Mouse (Mus musculus): ENCODE measurements around the gene Atp11a. TPM values are rescaled to one million over a fixed set of nuclear protein-coding genes. Genes with fewer than 3 reads are reported as not detected.

Atp11a gene
- polyA plus RNA-seq, 1 experiment from 2014 or later, result 9.1 TPM

DNA sequence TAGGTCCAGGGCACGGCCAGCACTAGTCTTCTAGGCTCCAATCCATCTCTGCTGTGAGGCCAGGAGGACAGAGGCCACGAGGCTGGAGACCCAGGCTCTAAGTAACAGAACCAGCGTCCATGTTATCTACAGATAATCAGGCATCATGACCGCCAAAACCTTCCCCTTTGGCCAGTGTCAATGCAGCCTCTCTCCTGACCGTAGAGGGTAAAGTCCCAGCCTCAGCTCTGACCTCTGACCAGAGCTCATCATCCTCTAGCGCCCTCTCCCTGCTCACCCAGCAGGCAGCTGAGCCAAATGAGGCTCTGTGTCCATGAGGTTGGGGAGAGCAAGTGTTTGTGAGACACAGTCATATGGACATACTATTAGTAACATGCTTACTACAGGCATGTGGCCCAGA, 42.3 kb downstream of the Atp11a start:
- Histone ChIP-seq H3K4me1 (ENCODE audit: control insufficient read depth, insufficient read depth, low read length) (no peaks in the 10 kb centered on the region), H3K4me3 (ENCODE audit: low read depth, low read length) (no peak overlapping the region), H3K9me3 (replicated peaks; ENCODE audit: control insufficient read depth, low read length) (no peaks in the 10 kb centered on the region), H3K4me2 (ENCODE audit: low read length) (no peak overlapping the region), H3K36me3 (ENCODE audit: control insufficient read depth, insufficient read depth, low read length) (no peaks in the 10 kb centered on the region), H3K27ac (ENCODE audit: low read depth, low read length) (no peak overlapping the region), H3K9ac (ENCODE audit: low read length) (no peak overlapping the region), H3K27me3 (replicated peaks; ENCODE audit: control insufficient read depth, insufficient read depth, low read length) (no peaks in the 10 kb centered on the region)
- ATAC-seq (no peak), DNase-seq (ENCODE audit: low spot score) (no peak)
- WGBS, result 79% methylated on average over 6 of the region's 6 CpGs

- no peaks in the 10 kb centered on the region for H3K27me3 ChIP-seq (replicated peaks; ENCODE audit: control insufficient read depth, insufficient read depth, low read length)
- no peaks in the 10 kb centered on the region for H3K4me1 ChIP-seq (ENCODE audit: control insufficient read depth, insufficient read depth, low read length)
- no peaks in the 10 kb centered on the region for H3K36me3 ChIP-seq (ENCODE audit: control insufficient read depth, insufficient read depth, low read length)
- H3K4me3 ChIP-seq (ENCODE audit: low read depth, low read length), result no peak overlapping the region
- H3K9ac ChIP-seq (ENCODE audit: low read length), result no peak overlapping the region
- H3K27ac ChIP-seq (ENCODE audit: low read depth, low read length), result no peak overlapping the region
- no peak overlapping the region for H3K4me2 ChIP-seq (ENCODE audit: low read length)
- 81% methylated on average over 6 of the region's 6 CpGs for WGBS
- no peaks in the 10 kb centered on the region for H3K9me3 ChIP-seq (replicated peaks; ENCODE audit: control insufficient read depth, low read length)
- ATAC-seq, result no peak
- no peak for DNase-seq (ENCODE audit: low spot score)
Observed at GRCm38 (mm10) chr8:12799832-12800231, 43.0 kb downstream of the Atp11a start.

DNA sequence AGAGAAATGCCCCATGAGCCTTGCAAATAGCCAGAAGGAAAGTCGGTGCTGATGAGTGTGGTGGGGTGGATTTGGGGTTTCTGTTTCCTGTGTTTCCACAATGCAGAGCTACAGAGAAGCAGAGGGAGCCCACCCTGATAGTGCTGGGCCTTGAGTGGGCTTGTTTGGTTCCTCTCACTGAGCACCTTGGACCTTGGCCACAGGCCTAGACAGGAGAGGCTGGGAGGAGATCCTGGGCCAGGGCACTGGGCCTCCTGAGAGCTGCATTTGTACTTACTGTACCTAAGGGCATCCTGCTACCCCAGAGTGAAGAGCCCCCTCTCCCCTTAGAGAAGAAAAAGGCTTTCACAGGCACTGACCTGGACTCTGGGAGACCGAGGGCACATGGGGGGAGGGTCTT, 43.4 kb downstream of the Atp11a start:
- H3K36me3 ChIP-seq (ENCODE audit: control insufficient read depth, insufficient read depth, low read length), result no peaks in the 10 kb centered on the region
- H3K27ac ChIP-seq (ENCODE audit: low read depth, low read length), result no peak overlapping the region
- H3K4me3 ChIP-seq (ENCODE audit: low read depth, low read length), result no peak overlapping the region
- H3K4me1 ChIP-seq (ENCODE audit: control insufficient read depth, insufficient read depth, low read length), result no peaks in the 10 kb centered on the region
- no peak for ATAC-seq
- H3K9ac ChIP-seq (ENCODE audit: low read length), result no peak overlapping the region
- no peak overlapping the region for H3K4me2 ChIP-seq (ENCODE audit: low read length)
- DNase-seq (ENCODE audit: low spot score), result no peak
- H3K9me3 ChIP-seq (replicated peaks; ENCODE audit: control insufficient read depth, low read length), result no peaks in the 10 kb centered on the region
- no peaks in the 10 kb centered on the region for H3K27me3 ChIP-seq (replicated peaks; ENCODE audit: control insufficient read depth, insufficient read depth, low read length)
- WGBS, result 86% methylated on average over 2 of the region's 2 CpGs

DNA sequence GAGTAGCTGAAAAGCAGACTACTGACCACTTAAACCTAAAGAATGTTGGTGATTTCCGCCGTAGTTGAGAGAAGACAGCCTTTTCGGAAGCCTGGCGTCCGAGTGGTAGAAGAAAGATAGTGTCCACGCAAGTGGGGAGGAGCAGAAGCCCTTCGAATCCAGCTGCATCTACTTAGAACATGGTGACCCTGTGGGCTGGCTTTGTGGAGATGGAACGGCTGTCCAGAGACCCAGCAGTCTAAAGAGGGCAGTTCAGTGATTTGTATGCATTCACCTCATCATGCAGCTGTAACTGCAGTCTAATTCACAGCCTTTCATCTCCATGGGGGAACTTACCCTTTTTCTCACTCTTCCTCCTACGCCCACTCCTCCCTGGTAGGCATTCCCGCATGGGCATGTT, 44.8 kb downstream of the Atp11a start:
- H3K9ac ChIP-seq (ENCODE audit: low read length), result no peak overlapping the region
- WGBS, result 82% methylated on average over 10 of the region's 10 CpGs
- no peak for ATAC-seq

DNA sequence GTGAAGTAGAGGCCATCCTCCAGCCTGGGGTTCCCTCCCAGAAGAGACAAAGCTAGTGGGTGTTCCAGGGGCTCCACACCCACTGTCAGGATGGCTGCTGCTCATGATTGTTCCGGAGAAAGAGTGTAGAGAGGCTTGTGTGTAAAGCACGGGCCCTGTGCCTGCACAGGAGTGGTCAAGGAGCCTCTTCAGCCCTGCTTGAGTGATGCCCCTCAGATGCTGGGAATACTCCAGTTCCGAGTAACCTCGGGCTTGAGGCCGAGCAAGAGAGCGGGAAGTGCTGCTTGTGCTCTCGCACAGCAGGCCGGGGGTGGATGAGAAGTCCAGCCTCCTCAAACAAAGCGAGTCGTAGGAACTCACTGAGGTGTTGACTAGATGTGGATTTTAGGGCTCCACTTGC, 46.3 kb downstream of the Atp11a start:
- no peak overlapping the region for H3K9ac ChIP-seq (ENCODE audit: low read length)
- ATAC-seq (no peak), DNase-seq (ENCODE audit: low spot score) (no peak)
- no peak overlapping the region for H3K27ac ChIP-seq (ENCODE audit: low read depth, low read length)
- H3K4me2 ChIP-seq (ENCODE audit: low read length), result no peak overlapping the region
- H3K4me3 ChIP-seq (ENCODE audit: low read depth, low read length), result no peak overlapping the region
- H3K4me1 ChIP-seq (ENCODE audit: control insufficient read depth, insufficient read depth, low read length), result no peaks in the 10 kb centered on the region
- H3K27me3 ChIP-seq (replicated peaks; ENCODE audit: control insufficient read depth, insufficient read depth, low read length), result no peaks in the 10 kb centered on the region
- WGBS, result 86% methylated on average over 10 of the region's 10 CpGs
- peaks cover 2% of the 10 kb centered on the region; the same call in 1 of the 2 replicates for H3K36me3 ChIP-seq (ENCODE audit: control insufficient read depth, insufficient read depth, low read length)
- no peaks in the 10 kb centered on the region for H3K9me3 ChIP-seq (replicated peaks; ENCODE audit: control insufficient read depth, low read length)

More for the DNA sequence above, 44.8 kb downstream of the Atp11a start:
- Histone ChIP-seq H3K4me1 (ENCODE audit: control insufficient read depth, insufficient read depth, low read length) (no peaks in the 10 kb centered on the region), H3K27me3 (replicated peaks; ENCODE audit: control insufficient read depth, insufficient read depth, low read length) (no peaks in the 10 kb centered on the region), H3K9me3 (replicated peaks; ENCODE audit: control insufficient read depth, low read length) (no peaks in the 10 kb centered on the region), H3K36me3 (ENCODE audit: control insufficient read depth, insufficient read depth, low read length) (no peaks in the 10 kb centered on the region), H3K27ac (ENCODE audit: low read depth, low read length) (no peak overlapping the region), H3K4me3 (ENCODE audit: low read depth, low read length) (no peak overlapping the region), H3K4me2 (ENCODE audit: low read length) (no peak overlapping the region)
- no peak for DNase-seq (ENCODE audit: low spot score)

DNA sequence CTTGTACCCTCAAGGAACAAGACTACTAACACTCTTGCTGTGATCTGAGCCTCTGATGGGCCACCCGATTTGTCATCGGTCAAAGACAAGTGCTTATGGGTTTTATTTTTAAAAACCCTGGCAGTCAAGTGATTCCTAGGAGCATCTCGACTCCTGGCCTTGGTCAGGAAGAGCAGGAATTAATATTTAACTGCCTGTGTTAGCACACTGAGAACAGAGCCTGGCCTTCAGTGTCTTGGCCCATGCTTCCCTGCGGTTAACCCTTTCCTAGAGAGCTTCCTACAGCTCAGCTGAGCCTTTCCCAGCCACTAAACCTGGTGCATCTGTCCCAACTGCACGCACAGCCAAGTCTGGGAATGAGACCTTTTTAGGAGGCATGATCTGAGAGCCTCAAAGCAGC, 48.1 kb downstream of the Atp11a start:
- Histone ChIP-seq H3K4me1 (ENCODE audit: control insufficient read depth, insufficient read depth, low read length) (no peaks in the 10 kb centered on the region), H3K27me3 (replicated peaks; ENCODE audit: control insufficient read depth, insufficient read depth, low read length) (no peaks in the 10 kb centered on the region), H3K4me2 (ENCODE audit: low read length) (no peak overlapping the region), H3K36me3 (ENCODE audit: control insufficient read depth, insufficient read depth, low read length) (peaks cover 4% of the 10 kb centered on the region; the same call in 1 of the 2 replicates), H3K9ac (ENCODE audit: low read length) (no peak overlapping the region), H3K27ac (ENCODE audit: low read depth, low read length) (no peak overlapping the region), H3K4me3 (ENCODE audit: low read depth, low read length) (no peak overlapping the region), H3K9me3 (replicated peaks; ENCODE audit: control insufficient read depth, low read length) (no peaks in the 10 kb centered on the region)
- ATAC-seq, result no peak
- WGBS, result 86% methylated on average over 5 of the region's 5 CpGs
- no peak for DNase-seq (ENCODE audit: low spot score)

- Histone ChIP-seq H3K27me3 (replicated peaks; ENCODE audit: control insufficient read depth, insufficient read depth, low read length) (no peaks in the 10 kb centered on the region), H3K9ac (ENCODE audit: low read length) (no peak overlapping the region), H3K36me3 (ENCODE audit: control insufficient read depth, insufficient read depth, low read length) (peaks cover 4% of the 10 kb centered on the region; the same call in 1 of the 2 replicates), H3K4me3 (ENCODE audit: low read depth, low read length) (no peak overlapping the region), H3K27ac (ENCODE audit: low read depth, low read length) (no peak overlapping the region), H3K4me1 (ENCODE audit: control insufficient read depth, insufficient read depth, low read length) (no peaks in the 10 kb centered on the region), H3K9me3 (replicated peaks; ENCODE audit: control insufficient read depth, low read length) (no peaks in the 10 kb centered on the region), H3K4me2 (ENCODE audit: low read length) (no peak overlapping the region)
- DNase-seq (ENCODE audit: low spot score) (no peak), ATAC-seq (no peak)
- 60% methylated on average over 4 of the region's 4 CpGs for WGBS
Observed at GRCm38 (mm10) chr8:12805569-12805968, 48.8 kb downstream of the Atp11a start.

DNA sequence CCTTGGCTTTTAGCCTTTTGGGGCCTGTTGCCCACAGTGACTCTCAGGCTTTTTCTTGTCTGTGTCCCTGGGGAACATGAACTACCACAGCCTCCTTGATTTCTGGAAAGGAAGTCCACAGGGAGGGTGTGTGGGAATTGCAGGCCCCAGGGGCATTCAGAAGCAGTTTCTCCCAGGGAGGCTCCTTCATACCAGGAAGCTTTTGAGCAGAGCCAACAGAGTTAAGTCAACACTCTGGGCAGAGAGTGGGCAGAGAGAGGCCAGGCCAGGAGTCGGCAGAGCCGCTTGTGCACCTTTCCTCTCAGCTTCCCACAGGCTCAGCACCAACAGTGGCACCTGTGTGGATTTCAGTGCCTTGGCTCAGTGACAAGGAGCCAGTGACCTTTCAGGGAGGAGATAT, 51.2 kb downstream of the Atp11a start:
- H3K4me3 ChIP-seq (ENCODE audit: low read depth, low read length), result no peak overlapping the region
- no peak overlapping the region for H3K4me2 ChIP-seq (ENCODE audit: low read length)
- WGBS, result 95% methylated on average over 2 of the region's 2 CpGs
- DNase-seq (ENCODE audit: low spot score) (no peak), ATAC-seq (no peak)
- H3K27ac ChIP-seq (ENCODE audit: low read depth, low read length), result no peak overlapping the region
- no peaks in the 10 kb centered on the region for H3K9me3 ChIP-seq (replicated peaks; ENCODE audit: control insufficient read depth, low read length)
- no peak overlapping the region for H3K9ac ChIP-seq (ENCODE audit: low read length)
- H3K36me3 ChIP-seq (ENCODE audit: control insufficient read depth, insufficient read depth, low read length), result peaks cover 9% of the 10 kb centered on the region
- no peaks in the 10 kb centered on the region for H3K4me1 ChIP-seq (ENCODE audit: control insufficient read depth, insufficient read depth, low read length)
- H3K27me3 ChIP-seq (replicated peaks; ENCODE audit: control insufficient read depth, insufficient read depth, low read length), result no peaks in the 10 kb centered on the region

- Histone ChIP-seq H3K27ac (ENCODE audit: low read depth, low read length) (0 out of 2 replicates have a peak overlapping the region, but pooled peaks have one; percentile 21), H3K9ac (ENCODE audit: low read length) (no peak overlapping the region), H3K36me3 (ENCODE audit: control insufficient read depth, insufficient read depth, low read length) (peaks cover 11% of the 10 kb centered on the region), H3K27me3 (replicated peaks; ENCODE audit: control insufficient read depth, insufficient read depth, low read length) (no peaks in the 10 kb centered on the region), H3K9me3 (replicated peaks; ENCODE audit: control insufficient read depth, low read length) (no peaks in the 10 kb centered on the region), H3K4me1 (ENCODE audit: control insufficient read depth, insufficient read depth, low read length) (no peaks in the 10 kb centered on the region), H3K4me3 (ENCODE audit: low read depth, low read length) (no peak overlapping the region), H3K4me2 (ENCODE audit: low read length) (no peak overlapping the region)
- ATAC-seq, result no peak
- WGBS, result 53% methylated on average over 2 of the region's 2 CpGs
- DNase-seq (ENCODE audit: low spot score), result no peak
Observed at GRCm38 (mm10) chr8:12809516-12809915, 52.7 kb downstream of the Atp11a start.
